9 mouse cellular contexts compared by ENCODE assay signal in the genomic region with DNA sequence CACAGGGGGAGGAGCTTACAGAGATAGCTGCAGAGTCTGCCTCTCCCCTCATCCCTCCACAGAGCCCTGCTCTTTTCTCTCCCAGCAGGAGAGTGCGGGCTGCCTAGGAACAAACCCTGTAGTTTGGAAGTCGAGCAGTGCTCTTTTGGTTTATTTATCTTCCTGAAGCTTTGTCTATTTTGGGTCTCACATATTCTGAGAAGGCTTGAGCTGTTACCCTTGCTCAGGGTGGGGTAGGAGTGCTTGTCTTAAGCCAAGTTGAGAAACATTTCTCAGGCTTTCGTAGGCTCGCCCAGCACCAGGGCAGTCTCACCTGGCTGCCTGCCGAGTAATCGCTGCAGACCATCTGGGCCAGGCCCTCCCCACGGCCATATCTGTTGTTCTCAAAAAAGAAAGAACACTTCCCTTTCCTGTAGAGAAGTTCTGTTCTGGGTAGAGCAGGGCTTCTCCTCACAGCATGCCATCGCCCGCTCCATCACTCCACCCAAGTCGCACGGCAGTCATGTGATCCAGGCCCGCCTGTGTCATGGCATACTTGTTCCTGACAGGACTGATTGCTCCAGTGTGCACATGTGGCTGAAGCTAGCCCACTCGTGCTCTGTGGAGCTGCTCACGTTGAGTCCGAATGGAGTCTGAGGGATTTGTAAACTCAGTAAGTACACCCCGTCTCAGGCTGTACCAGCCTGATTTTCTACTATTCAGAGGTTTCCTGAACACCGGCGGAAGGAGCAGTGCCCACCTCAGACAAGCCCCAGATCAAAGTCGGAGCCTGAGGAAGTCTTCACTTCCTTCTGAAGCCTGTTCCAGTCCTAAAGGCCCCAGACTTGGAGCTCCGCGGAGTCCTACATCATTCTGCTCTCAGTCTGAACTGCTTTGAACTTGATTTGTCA. TPM values are rescaled to one million over a fixed set of nuclear protein-coding genes. Genes with fewer than 3 reads are reported as not detected.
DNase-seq lines count a peak whose midpoint lies in the region; ATAC-seq and TF ChIP-seq lines count a peak whose summit lies in the region.
"Had no signal": no experiment of that assay in that cellular context is flagged by ENCODE, and none has a peak within 500 bp of the region (broad histone marks: within the 10 kb centered on the region; RNA-seq: fewer than 3 reads in every experiment).

No protein-coding gene starts in this region.

- H3K27ac ChIP-seq in gastrocnemius, adult 2 months = peak overlapping the region; percentile 62
- H3K27ac ChIP-seq in heart, adult 2 months = peak overlapping the region; percentile 76
- no peak overlapping the region for H3K27ac ChIP-seq in stomach, postnatal 0 days (replicated peaks)

- peaks cover 6% of the 10 kb centered on the region for H3K4me1 ChIP-seq in heart, adult 2 months (ENCODE audit: control insufficient read depth, insufficient read depth, low read length)
- H3K4me1 ChIP-seq in stomach, postnatal 0 days (replicated peaks; ENCODE audit: control insufficient read depth, insufficient read depth) = no peaks in the 10 kb centered on the region

- 0 out of 2 replicates have a peak, but pooled peaks have one; percentile 28 for TF ChIP-seq POLR2A in heart, adult 2 months (IDR thresholded peaks at IDR 0.05; ENCODE audit: insufficient read depth, low read depth, low read length)

- TF ChIP-seq CTCF in gastrocnemius, adult 2 months (IDR thresholded peaks at IDR 0.05) = no peak
- no peak for TF ChIP-seq CTCF in heart, adult 2 months (IDR thresholded peaks at IDR 0.05)
- no peak for TF ChIP-seq CTCF in stomach, postnatal 0 days (IDR thresholded peaks at IDR 0.05; ENCODE audit: low read depth)

- H3K27me3 ChIP-seq in heart, adult 2 months (ENCODE audit: control insufficient read depth, insufficient read depth, low read length) = no peaks in the 10 kb centered on the region
- no peaks in the 10 kb centered on the region for H3K27me3 ChIP-seq in stomach, postnatal 0 days (ENCODE audit: control insufficient read depth, insufficient read depth, low read length)
- H3K27me3 ChIP-seq: Patski had no signal

- no peaks in the 10 kb centered on the region for H3K36me3 ChIP-seq in heart, adult 2 months (ENCODE audit: control insufficient read depth, insufficient read depth, low read length)
- no peaks in the 10 kb centered on the region for H3K36me3 ChIP-seq in stomach, postnatal 0 days (ENCODE audit: control insufficient read depth, insufficient read depth, low read length)

- peak; percentile 60; the same call in 1 of the 2 replicates for TF ChIP-seq EP300 in heart, adult 2 months (IDR thresholded peaks at IDR 0.05; ENCODE audit: insufficient read depth, low read depth, low read length)
- no peak for TF ChIP-seq EP300 in stomach, postnatal 0 days (optimal IDR thresholded peaks at IDR 0.05)

- H3K9me3 ChIP-seq in stomach, postnatal 0 days (ENCODE audit: control insufficient read depth, low read length) = no peaks in the 10 kb centered on the region

- intact Hi-C loops in gastrocnemius, adult 2 months (cut with DNase I) = loop anchor here (5.0 kb wide), 1 partner anchor 51 kb away; a partner anchor contains a TSS
- intact Hi-C loops in heart, adult 2 months (cut with DNase I) = loop anchor here (2.0 kb wide), 1 partner anchor 51 kb away; a partner anchor contains a TSS

- H3K9ac ChIP-seq in heart, adult 2 months (ENCODE audit: low read depth, low read length) = peak overlapping the region; percentile 10; the same call in 1 of the 2 replicates
- no peak overlapping the region for H3K9ac ChIP-seq in stomach, postnatal 0 days (ENCODE audit: low read length)

- ATAC-seq in stomach, postnatal 0 days (ENCODE audit: low FRiP score, low TSS enrichment) = peak; percentile 74
- ATAC-seq: Patski had no signal

- peak; percentile 47 for DNase-seq in gastrocnemius, adult 2 months
- DNase-seq in gastrocnemius, adult 18-20 months (ENCODE audit: low spot score) = no peak
- DNase-seq in cerebellum, adult 18-20 months = peak; percentile 72 to 80
- peak; percentile 73 to 80 for DNase-seq in heart, adult 2 months
- peak; percentile 53 for DNase-seq in kidney, adult 18-20 months
- peak; percentile 54 for DNase-seq in liver
- peak; percentile 33 to 52 for DNase-seq in monocyte, adult 2 months (ENCODE audit: low read depth in 1 of 2, low spot score in 2 of 2)
- DNase-seq in stomach, postnatal 0 days (ENCODE audit: low spot score) = peak; percentile 35

- WGBS in heart, adult 2 months = 18% methylated on average over 21 of the region's 21 CpGs
- WGBS in stomach, postnatal 0 days = 28% methylated on average over 21 of the region's 21 CpGs

- peak overlapping the region; percentile 36 for H3K4me2 ChIP-seq in stomach, postnatal 0 days (replicated peaks; ENCODE audit: low read depth)

- no peaks in the 10 kb centered on the region for H3K79me2 ChIP-seq in heart, adult 2 months (replicated peaks; ENCODE audit: control insufficient read depth, insufficient read depth, low read length)

- peak overlapping the region; percentile 62 for H3K4me3 ChIP-seq in gastrocnemius, adult 2 months
- peak overlapping the region; percentile 41 for H3K4me3 ChIP-seq in heart, adult 2 months
- no peak overlapping the region; the same call in 1 of the 2 replicates for H3K4me3 ChIP-seq in stomach, postnatal 0 days (ENCODE audit: low read depth, low read length)

RNA-seq across cellular contexts. Expression of a gene that starts 35.5 kb away (rescaled TPM):
- not detected for total RNA-seq in gastrocnemius, adult 2 months (2021)
- total RNA-seq in gastrocnemius, adult 18-20 months (2021) = not detected
- not detected for total RNA-seq in heart, adult 2 months (2021)
- polyA plus RNA-seq in heart, adult 2 months (2012; rRNA removed) = 0.67 and 0.86 TPM in 2 replicates
- 1.4 and 1.8 TPM in 2 replicates for polyA plus RNA-seq in stomach, postnatal 0 days (2015; fragmentation: Nextera tagmentation; extraction: Ambion mirVana)

RNA-seq across cellular contexts. Expression of a gene that starts 50.5 kb away (rescaled TPM):
- total RNA-seq in gastrocnemius, adult 2 months (2021) = 10 to 100 TPM; 11.9 to 31.5 TPM
- total RNA-seq in gastrocnemius, adult 18-20 months (2021) = 10 to 100 TPM; 16.8 to 19.0 TPM
- 10 to 100 TPM; 28.6 to 32.8 TPM for total RNA-seq in heart, adult 2 months (2021)
- polyA plus RNA-seq in heart, adult 2 months (2012; rRNA removed) = 7.8 and 16.5 TPM in 2 replicates
- 0.27 and 0.41 TPM in 2 replicates for polyA plus RNA-seq in stomach, postnatal 0 days (2015; fragmentation: Nextera tagmentation; extraction: Ambion mirVana)
